Mouse (Mus musculus): ENCODE data around the gene Ybx3. TPM values are rescaled to one million over a fixed set of nuclear protein-coding genes. Genes with fewer than 3 reads are reported as not detected.

Ybx3 gene
- polyA plus RNA-seq, 1 experiment from 2014 or later: 67.0 TPM

GRCm38 (mm10) chr6:131382232-131382983 lies 5.9 kb downstream of the Ybx3 start:
- Histone ChIP-seq H3K36me3 (ENCODE audit: control insufficient read depth, insufficient read depth, low read length) (0 out of 2 replicates have a peak, but pooled peaks cover 8% of the 10 kb centered on the region), H3K27me3 (ENCODE audit: control insufficient read depth, insufficient read depth, low read length) (no peaks in the 10 kb centered on the region), H3K9ac (ENCODE audit: low read length) (no peak overlapping the region), H3K27ac (replicated peaks) (peak overlapping the region; percentile 80), H3K9me3 (ENCODE audit: control insufficient read depth, low read length) (no peaks in the 10 kb centered on the region), H3K4me3 (ENCODE audit: low read depth, low read length) (no peak overlapping the region), H3K4me1 (replicated peaks; ENCODE audit: control insufficient read depth, insufficient read depth) (peaks cover 7% of the 10 kb centered on the region), H3K4me2 (replicated peaks; ENCODE audit: low read depth) (peak overlapping the region; percentile 35; the same call in 1 of the 2 replicates)
- ATAC-seq (ENCODE audit: low FRiP score, low TSS enrichment): peak; percentile 86
- 27% methylated on average over 14 of the region's 14 CpGs for WGBS
- peak; percentile 55 for DNase-seq (ENCODE audit: low spot score)
- TF ChIP-seq CTCF (IDR thresholded peaks at IDR 0.05; ENCODE audit: low read depth) (peak; percentile 67), EP300 (optimal IDR thresholded peaks at IDR 0.05) (peak; percentile 53)

- H3K4me1 ChIP-seq (replicated peaks; ENCODE audit: control insufficient read depth, insufficient read depth): 0 out of 2 replicates have a peak, but pooled peaks cover 4% of the 10 kb centered on the region
- H3K27me3 ChIP-seq (ENCODE audit: control insufficient read depth, insufficient read depth, low read length): no peaks in the 10 kb centered on the region
- peaks cover 14% of the 10 kb centered on the region; the same call in 1 of the 2 replicates for H3K36me3 ChIP-seq (ENCODE audit: control insufficient read depth, insufficient read depth, low read length)
- WGBS: 92% methylated on average over 18 of the region's 18 CpGs
- no peak overlapping the region for H3K4me3 ChIP-seq (ENCODE audit: low read depth, low read length)
- no peaks in the 10 kb centered on the region for H3K9me3 ChIP-seq (ENCODE audit: control insufficient read depth, low read length)
- ATAC-seq (ENCODE audit: low FRiP score, low TSS enrichment) (no peak), DNase-seq (ENCODE audit: low spot score) (no peak)
- H3K27ac ChIP-seq (replicated peaks): no peak overlapping the region
- no peak overlapping the region for H3K4me2 ChIP-seq (replicated peaks; ENCODE audit: low read depth)
- no peak for TF ChIP-seq EP300 (optimal IDR thresholded peaks at IDR 0.05)
- no peak for TF ChIP-seq CTCF (IDR thresholded peaks at IDR 0.05; ENCODE audit: low read depth)
- H3K9ac ChIP-seq (ENCODE audit: low read length): no peak overlapping the region
Observed at GRCm38 (mm10) chr6:131378858-131379428, 9.3 kb downstream of the Ybx3 start.

GRCm38 (mm10) chr6:131377378-131377777 lies 10.9 kb downstream of the Ybx3 start:
- 95% methylated on average over 5 of the region's 5 CpGs for WGBS
- no peak overlapping the region for H3K4me3 ChIP-seq (ENCODE audit: low read depth, low read length)
- H3K4me1 ChIP-seq (replicated peaks; ENCODE audit: control insufficient read depth, insufficient read depth): no peaks in the 10 kb centered on the region
- ATAC-seq (ENCODE audit: low FRiP score, low TSS enrichment) (no peak), DNase-seq (ENCODE audit: low spot score) (no peak)
- no peaks in the 10 kb centered on the region for H3K27me3 ChIP-seq (ENCODE audit: control insufficient read depth, insufficient read depth, low read length)
- no peak overlapping the region for H3K4me2 ChIP-seq (replicated peaks; ENCODE audit: low read depth)
- no peak overlapping the region for H3K9ac ChIP-seq (ENCODE audit: low read length)
- no peak overlapping the region for H3K27ac ChIP-seq (replicated peaks)
- TF ChIP-seq CTCF (IDR thresholded peaks at IDR 0.05; ENCODE audit: low read depth) (no peak), EP300 (optimal IDR thresholded peaks at IDR 0.05) (no peak)
- peaks cover 14% of the 10 kb centered on the region; the same call in 1 of the 2 replicates for H3K36me3 ChIP-seq (ENCODE audit: control insufficient read depth, insufficient read depth, low read length)
- H3K9me3 ChIP-seq (ENCODE audit: control insufficient read depth, low read length): no peaks in the 10 kb centered on the region

DNA sequence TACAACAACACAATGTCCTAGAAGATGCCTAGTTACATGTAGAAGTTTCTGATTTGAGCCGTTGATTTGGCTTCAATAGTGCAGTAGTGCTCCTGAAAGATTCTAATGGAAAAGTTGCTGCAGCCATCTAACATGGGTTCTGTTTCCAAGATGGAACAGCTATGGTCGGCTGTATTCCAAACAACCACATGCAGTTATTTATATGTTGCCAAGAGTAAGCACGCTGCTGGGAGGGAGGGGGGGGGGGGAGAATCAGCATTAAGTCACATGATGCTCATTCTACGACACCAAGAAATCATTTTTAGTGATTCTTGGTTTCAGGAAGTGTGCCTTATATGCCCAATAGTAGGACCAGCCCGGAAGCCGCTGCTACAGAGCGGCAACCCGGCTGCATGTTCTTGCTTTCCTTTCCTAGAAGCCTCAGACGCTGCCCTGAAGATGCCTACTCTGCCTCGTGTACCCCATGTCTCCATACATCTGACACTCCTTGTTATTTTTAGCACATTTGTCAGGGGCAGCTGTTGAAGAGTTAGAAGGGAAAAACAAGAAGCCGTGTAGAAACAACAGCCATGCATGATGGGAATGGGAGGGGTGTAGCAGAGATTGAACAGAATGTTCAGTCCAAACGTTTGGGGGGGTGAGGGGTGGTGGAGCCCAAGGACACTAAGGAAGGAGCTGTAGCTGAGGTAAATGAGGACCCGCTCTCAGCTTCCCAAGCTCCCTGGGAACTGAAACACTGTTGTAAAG lies 13.5 kb downstream of the Ybx3 start:
- Histone ChIP-seq H3K4me2 (replicated peaks; ENCODE audit: low read depth) (no peak overlapping the region), H3K36me3 (ENCODE audit: control insufficient read depth, insufficient read depth, low read length) (peaks cover 11% of the 10 kb centered on the region; the same call in 1 of the 2 replicates), H3K27ac (replicated peaks) (no peak overlapping the region), H3K9me3 (ENCODE audit: control insufficient read depth, low read length) (no peaks in the 10 kb centered on the region), H3K4me1 (replicated peaks; ENCODE audit: control insufficient read depth, insufficient read depth) (no peaks in the 10 kb centered on the region), H3K4me3 (ENCODE audit: low read depth, low read length) (no peak overlapping the region), H3K27me3 (ENCODE audit: control insufficient read depth, insufficient read depth, low read length) (no peaks in the 10 kb centered on the region), H3K9ac (ENCODE audit: low read length) (no peak overlapping the region)
- ATAC-seq (ENCODE audit: low FRiP score, low TSS enrichment) (no peak), DNase-seq (ENCODE audit: low spot score) (no peak)
- TF ChIP-seq CTCF (IDR thresholded peaks at IDR 0.05; ENCODE audit: low read depth): no peak
- TF ChIP-seq EP300 (optimal IDR thresholded peaks at IDR 0.05): no peak
- 83% methylated on average over 13 of the region's 13 CpGs for WGBS

DNA sequence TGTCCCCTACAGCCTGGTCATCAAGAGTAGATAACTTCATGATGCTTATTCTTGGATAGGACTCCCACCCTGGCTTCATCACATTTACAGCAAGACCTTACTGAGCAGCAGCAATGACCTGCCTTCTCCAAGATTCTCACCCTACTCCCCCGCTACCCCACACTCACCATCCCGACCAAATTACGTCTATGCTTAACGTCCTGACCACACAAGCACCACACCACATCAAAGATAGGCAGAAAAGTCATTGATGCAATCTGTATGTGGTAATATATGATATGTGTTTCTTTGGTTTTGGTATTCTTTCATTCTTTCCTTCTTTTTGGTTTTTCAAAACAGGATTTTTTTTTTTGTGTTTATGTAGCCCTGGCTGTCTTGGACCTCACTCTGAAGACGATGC lies 15.1 kb downstream of the Ybx3 start:
- TF ChIP-seq CTCF (IDR thresholded peaks at IDR 0.05; ENCODE audit: low read depth) (no peak), EP300 (optimal IDR thresholded peaks at IDR 0.05) (no peak)
- Histone ChIP-seq H3K4me2 (replicated peaks; ENCODE audit: low read depth) (no peak overlapping the region), H3K9me3 (ENCODE audit: control insufficient read depth, low read length) (no peaks in the 10 kb centered on the region), H3K27me3 (ENCODE audit: control insufficient read depth, insufficient read depth, low read length) (no peaks in the 10 kb centered on the region), H3K36me3 (ENCODE audit: control insufficient read depth, insufficient read depth, low read length) (peaks cover 9% of the 10 kb centered on the region; the same call in 1 of the 2 replicates), H3K9ac (ENCODE audit: low read length) (no peak overlapping the region), H3K4me1 (replicated peaks; ENCODE audit: control insufficient read depth, insufficient read depth) (no peaks in the 10 kb centered on the region), H3K27ac (replicated peaks) (no peak overlapping the region), H3K4me3 (ENCODE audit: low read depth, low read length) (no peak overlapping the region)
- no peak for DNase-seq (ENCODE audit: low spot score)
- no peak for ATAC-seq (ENCODE audit: low FRiP score, low TSS enrichment)
- 86% methylated on average over 5 of the region's 5 CpGs for WGBS

All from stomach, postnatal 0 days (tissue).